Mouse (Mus musculus): Measurements from ENCODE around the gene Khnyn.

- TF ChIP-seq CTCF (IDR thresholded peaks at IDR 0.05; ENCODE audit: extremely low read depth, insufficient read depth, insufficient read length, insufficient replicate concordance) (no peak), POLR2A (IDR thresholded peaks at IDR 0.05; ENCODE audit: low read depth, low read length) (no peak)
Measured at GRCm38 (mm10) chr14:55840853-55841366, 43.8 kb upstream of the Khnyn start.
